Mouse (Mus musculus): Measurements from ENCODE around the gene Tmem8b.

Tmem8b gene

GRCm38 (mm10) chr4:43657146-43657545, 11.6 kb upstream of the Tmem8b start:
- DNase-seq: no peak

- no peak for DNase-seq
These were observed 2.4 kb upstream of the Tmem8b start for GRCm38 (mm10) chr4:43666412-43666811.

- peak; percentile 83 to 85 for DNase-seq
These were observed 640 bp downstream of the Tmem8b start for GRCm38 (mm10) chr4:43669428-43669794.

GRCm38 (mm10) chr4:43672070-43672469, 3.3 kb downstream of the Tmem8b start:
- DNase-seq: peak; percentile 83 to 89

- peak; percentile 30 to 55 for DNase-seq
These were observed 4.9 kb downstream of the Tmem8b start for GRCm38 (mm10) chr4:43673703-43674102.

GRCm38 (mm10) chr4:43674974-43675373, 6.2 kb downstream of the Tmem8b start:
- DNase-seq: no peak

GRCm38 (mm10) chr4:43675608-43676007, 6.8 kb downstream of the Tmem8b start:
- DNase-seq: no peak

- no peak for DNase-seq
These were observed 9.8 kb downstream of the Tmem8b start for GRCm38 (mm10) chr4:43678541-43678940.

- DNase-seq: no peak
These were observed 10.8 kb downstream of the Tmem8b start for GRCm38 (mm10) chr4:43679416-43680043.

GRCm38 (mm10) chr4:43690021-43690420, 21.2 kb downstream of the Tmem8b start:
- DNase-seq: no peak

GRCm38 (mm10) chr4:43691026-43691425, 22.3 kb downstream of the Tmem8b start:
- no peak for DNase-seq

GRCm38 (mm10) chr4:43693806-43694241, 25.1 kb downstream of the Tmem8b start:
- peak; percentile 63 to 72 for DNase-seq

GRCm38 (mm10) chr4:43694439-43695248, 25.9 kb downstream of the Tmem8b start:
- no peak for DNase-seq

GRCm38 (mm10) chr4:43695249-43695671, 26.5 kb downstream of the Tmem8b start:
- peak; percentile 69 to 81 for DNase-seq

- DNase-seq: peak in 1 of 2 experiments; percentile 38
These were observed 27.8 kb downstream of the Tmem8b start for GRCm38 (mm10) chr4:43696561-43696960.

- DNase-seq: no peak
These were observed 31.9 kb downstream of the Tmem8b start, which contains the start of gene Olfr70 for GRCm38 (mm10) chr4:43700707-43701106. Gene Olfr70, minus strand, starts transcription at chr4:43700807.

GRCm38 (mm10) chr4:43703439-43703838, 34.7 kb downstream of the Tmem8b start:
- no peak for DNase-seq

- peak in 1 of 2 experiments; percentile 19 for DNase-seq
These were observed 35.1 kb downstream of the Tmem8b start for GRCm38 (mm10) chr4:43703851-43704250.

GRCm38 (mm10) chr4:43705991-43706390, 37.2 kb downstream of the Tmem8b start:
- DNase-seq: peak in 1 of 2 experiments; percentile 32

GRCm38 (mm10) chr4:43709869-43710268, 41.1 kb downstream of the Tmem8b start, which contains the start of gene Olfr71:
Gene Olfr71, minus strand, starts transcription at chr4:43710255.
- peak; percentile 84 to 87 for DNase-seq

GRCm38 (mm10) chr4:43711821-43712220, 43.0 kb downstream of the Tmem8b start:
- peak; percentile 69 to 79 for DNase-seq

GRCm38 (mm10) chr4:43713652-43714219, 45.0 kb downstream of the Tmem8b start:
- no peak for DNase-seq

GRCm38 (mm10) chr4:43720491-43721228, 51.9 kb downstream of the Tmem8b start:
- no peak for DNase-seq

All from lung, adult 18-20 months (tissue).